Mouse (Mus musculus) hindbrain, embryonic 16.5 days (tissue): Measurements from ENCODE around the gene Slc39a1. TPM values are rescaled to one million over a fixed set of nuclear protein-coding genes. Genes with fewer than 3 reads are reported as not detected.

Source experiments
- ATAC-seq: fragments of 200-750 bp; cut with Nextera tagmentation; 2 replicates; pipeline ENCODE4 v1.8.0; 2017; ENCODE audit warnings: moderate TSS enrichment, moderate library complexity
- H3K27ac ChIP-seq: fragments of 300-500 bp; sonication (generic); 2 replicates; pipeline ENCODE4 v1.5.1; 2014; ENCODE audit warnings: low read depth, mild to moderate bottlenecking, control low read depth, low read length, moderate library complexity
- H3K27me3 ChIP-seq: fragments of 300-500 bp; sonication (generic); replicated peaks from 2 replicates; pipeline ENCODE4 v1.6.1; 2014; ENCODE audit warnings: low read length; ENCODE audit not compliant: control insufficient read depth, insufficient read depth
- H3K36me3 ChIP-seq: fragments of 300-500 bp; sonication (generic); 2 replicates; pipeline ENCODE4 v1.6.1; 2014; ENCODE audit warnings: mild to moderate bottlenecking, low read length, moderate library complexity, mixed read lengths; ENCODE audit not compliant: control insufficient read depth, insufficient read depth
- H3K4me1 ChIP-seq: fragments of 300-500 bp; sonication (generic); 2 replicates; pipeline ENCODE4 v1.6.1; 2014; ENCODE audit warnings: low read depth, low read length; ENCODE audit not compliant: control insufficient read depth, insufficient read depth
- H3K4me2 ChIP-seq: fragments of 300-500 bp; sonication (generic); 2 replicates; pipeline ENCODE4 v1.6.1; 2014; ENCODE audit warnings: mild to moderate bottlenecking, low read length, control low read depth, moderate library complexity
- H3K4me3 ChIP-seq: fragments of 300-500 bp; sonication (generic); 2 replicates; pipeline ENCODE4 v1.5.1; 2014; ENCODE audit warnings: mild to moderate bottlenecking, low read length, control low read depth, moderate library complexity
- H3K9ac ChIP-seq: fragments of 300-500 bp; sonication (generic); 2 replicates; pipeline ENCODE4 v1.6.1; 2014; ENCODE audit warnings: low read depth, mild to moderate bottlenecking, control low read depth, low read length, moderate library complexity
- H3K9me3 ChIP-seq: fragments of 300-500 bp; sonication (generic); 2 replicates; pipeline ENCODE4 v1.6.1; 2014; ENCODE audit warnings: mild to moderate bottlenecking, low read length, moderate library complexity; ENCODE audit not compliant: control insufficient read depth
- WGBS: fragments of 180-500 bp; shearing (Covaris S2); extraction: QIAGEN DNeasy Blood & Tissue Kit; methylation state at CpG from one replicate; pipeline ENCODE4 v1.1.7; 2014; 5-methylcytosine and 5-hydroxymethylcytosine counted together
- polyA plus RNA-seq: library from polyadenylated mRNA; unstranded; fragments of >200 nt; fragmentation: Nextera tagmentation; extraction: Ambion mirVana; gene quantifications from 2 replicates; pipeline ENCODE4 v1.2.1, GENCODE M21; 2015

Gene Slc39a1
- polyA plus RNA-seq, 1 experiment from 2014 or later: 40.3 TPM

- no peak for ATAC-seq
- peaks cover 33% of the 10 kb centered on the region for H3K36me3 ChIP-seq
- no peaks in the 10 kb centered on the region for H3K9me3 ChIP-seq
- peaks cover 14% of the 10 kb centered on the region for H3K4me1 ChIP-seq
- no peak overlapping the region for H3K27ac ChIP-seq
- no peak overlapping the region for H3K4me3 ChIP-seq
- H3K9ac ChIP-seq: no peak overlapping the region
- H3K27me3 ChIP-seq: no peaks in the 10 kb centered on the region
- WGBS: 90% methylated on average over 19 of the region's 19 CpGs
- H3K4me2 ChIP-seq: no peak overlapping the region
These were observed 9.0 kb downstream of the Slc39a1 start for GRCm38 (mm10) chr3:90256731-90257530.

GRCm38 (mm10) chr3:90258521-90258920 lies 10.5 kb downstream of the Slc39a1 start:
- Histone ChIP-seq H3K27ac (no peak overlapping the region), H3K9ac (no peak overlapping the region), H3K9me3 (no peaks in the 10 kb centered on the region), H3K4me3 (no peak overlapping the region), H3K27me3 (no peaks in the 10 kb centered on the region), H3K4me2 (no peak overlapping the region), H3K36me3 (peaks cover 46% of the 10 kb centered on the region), H3K4me1 (peaks cover 14% of the 10 kb centered on the region)
- 91% methylated on average over 4 of the region's 4 CpGs for WGBS
- ATAC-seq: no peak

GRCm38 (mm10) chr3:90263121-90263771 lies 15.3 kb downstream of the Slc39a1 start:
- H3K9me3 ChIP-seq: no peaks in the 10 kb centered on the region
- H3K36me3 ChIP-seq: peaks cover 43% of the 10 kb centered on the region
- ATAC-seq: no peak
- WGBS: 95% methylated on average over 5 of the region's 5 CpGs
- H3K4me2 ChIP-seq: no peak overlapping the region
- no peaks in the 10 kb centered on the region for H3K27me3 ChIP-seq
- no peak overlapping the region for H3K4me3 ChIP-seq
- H3K4me1 ChIP-seq: peaks cover 10% of the 10 kb centered on the region
- H3K27ac ChIP-seq: no peak overlapping the region
- no peak overlapping the region for H3K9ac ChIP-seq

GRCm38 (mm10) chr3:90264687-90265033 lies 16.7 kb downstream of the Slc39a1 start:
- ATAC-seq: no peak
- no peaks in the 10 kb centered on the region for H3K27me3 ChIP-seq
- no peaks in the 10 kb centered on the region for H3K9me3 ChIP-seq
- peaks cover 35% of the 10 kb centered on the region for H3K36me3 ChIP-seq
- H3K4me3 ChIP-seq: peak overlapping the region; percentile 96
- WGBS: 36% methylated on average over 10 of the region's 10 CpGs
- peaks cover 10% of the 10 kb centered on the region for H3K4me1 ChIP-seq
- peak overlapping the region; percentile 76 for H3K4me2 ChIP-seq
- peak overlapping the region; percentile 99 for H3K9ac ChIP-seq
- peak overlapping the region; percentile 97 for H3K27ac ChIP-seq

- Histone ChIP-seq H3K4me2 (peak within 1 kb of the TSS; percentile 76), H3K27ac (peak within 1 kb of the TSS; percentile 97), H3K4me3 (peak within 1 kb of the TSS; percentile 96), H3K9me3 (no peaks in the 10 kb centered on the region), H3K36me3 (peaks cover 29% of the 10 kb centered on the region), H3K9ac (peak within 1 kb of the TSS; percentile 99), H3K4me1 (peaks cover 10% of the 10 kb centered on the region), H3K27me3 (no peaks in the 10 kb centered on the region)
- under 1% methylated on average over 53 of the region's 87 CpGs for WGBS
- peak; percentile 86 for ATAC-seq
These were observed 17.3 kb downstream of the Slc39a1 start, which contains the start of gene Dennd4b for GRCm38 (mm10) chr3:90265034-90265931. Dennd4b (plus strand) TSS chr3:90265185.

GRCm38 (mm10) chr3:90265932-90266741 lies 18.2 kb downstream of the Slc39a1 start:
- Histone ChIP-seq H3K9me3 (no peaks in the 10 kb centered on the region), H3K4me1 (peaks cover 10% of the 10 kb centered on the region), H3K9ac (peak overlapping the region; percentile 99), H3K36me3 (peaks cover 20% of the 10 kb centered on the region), H3K4me2 (peak overlapping the region; percentile 76), H3K27me3 (no peaks in the 10 kb centered on the region), H3K27ac (peak overlapping the region; percentile 97), H3K4me3 (peak overlapping the region; percentile 96)
- ATAC-seq: peak; percentile 51
- 26% methylated on average over 16 of the region's 16 CpGs for WGBS

- Histone ChIP-seq H3K9me3 (no peaks in the 10 kb centered on the region), H3K27ac (no peak overlapping the region; the same call in 1 of the 2 replicates), H3K27me3 (no peaks in the 10 kb centered on the region), H3K4me1 (peaks cover 10% of the 10 kb centered on the region), H3K4me3 (no peak overlapping the region), H3K36me3 (peaks cover 16% of the 10 kb centered on the region), H3K4me2 (no peak overlapping the region; the same call in 1 of the 2 replicates), H3K9ac (no peak overlapping the region)
- WGBS: 90% methylated on average over 20 of the region's 20 CpGs
- no peak for ATAC-seq
These were observed 19.2 kb downstream of the Slc39a1 start for GRCm38 (mm10) chr3:90266901-90267775.

- 95% methylated on average over 11 of the region's 11 CpGs for WGBS
- Histone ChIP-seq H3K27me3 (no peaks in the 10 kb centered on the region), H3K4me3 (no peak overlapping the region), H3K4me2 (no peak overlapping the region), H3K9me3 (no peaks in the 10 kb centered on the region), H3K9ac (no peak overlapping the region), H3K27ac (no peak overlapping the region), H3K36me3 (peaks cover 14% of the 10 kb centered on the region), H3K4me1 (peaks cover 10% of the 10 kb centered on the region)
- no peak for ATAC-seq
These were observed 20.2 kb downstream of the Slc39a1 start for GRCm38 (mm10) chr3:90268190-90268589.
